20 mouse cellular contexts compared by ENCODE assay signal in genomic region chr4:33580491-33580890, GRCm38 (mm10).
DNase-seq lines count a peak whose midpoint lies in the region; ATAC-seq and TF ChIP-seq lines count a peak whose summit lies in the region.
"Had no signal": no experiment of that assay in that cellular context is flagged by ENCODE, and none has a peak within 500 bp of the region (broad histone marks: within the 10 kb centered on the region; RNA-seq: fewer than 3 reads in every experiment).

No protein-coding gene starts in this region.

- H3K4me1 ChIP-seq in heart, adult 2 months (ENCODE audit: control insufficient read depth, insufficient read depth, low read length) = no peaks in the 10 kb centered on the region
- peaks cover 6% of the 10 kb centered on the region for H3K4me1 ChIP-seq in heart, embryonic 12.5 days (replicated peaks)
- H3K4me1 ChIP-seq in intestine, embryonic 14.5 days (replicated peaks; ENCODE audit: control insufficient read depth, insufficient read depth, low read length) = no peaks in the 10 kb centered on the region
- no peaks in the 10 kb centered on the region for H3K4me1 ChIP-seq in intestine, embryonic 15.5 days (replicated peaks)
- peaks cover 5 to 11% of the 10 kb centered on the region in 2 experiments; a peak in 3 of 4 replicates for H3K4me1 ChIP-seq in MEL (ENCODE audit: control insufficient read depth in 1 of 2, insufficient read depth in 2 of 2, low read length in 2 of 2)
- H3K4me1 ChIP-seq: embryonic facial prominence, embryonic 10.5 days; forebrain, embryonic 13.5 days had no signal

- H3K27ac ChIP-seq in heart, adult 2 months = no peak overlapping the region
- H3K27ac ChIP-seq in heart, embryonic 12.5 days (ENCODE audit: poor library complexity, severe bottlenecking) = no peak overlapping the region
- H3K27ac ChIP-seq in intestine, embryonic 14.5 days (ENCODE audit: low read depth) = no peak overlapping the region
- H3K27ac ChIP-seq in intestine, embryonic 15.5 days = no peak overlapping the region
- H3K27ac ChIP-seq in MEL (ENCODE audit: control insufficient read depth, low read depth, low read length) = no peak overlapping the region
- H3K27ac ChIP-seq: embryonic facial prominence, embryonic 10.5 days; embryonic facial prominence, embryonic 12.5 days; forebrain, embryonic 13.5 days; forebrain, embryonic 15.5 days had no signal

- DNase-seq in heart, adult 11 months = peak; percentile 65
- no peak for DNase-seq in heart, adult 2 months
- no peak for DNase-seq in heart, postnatal 36 days
- DNase-seq in intestine, embryonic 14.5 days (ENCODE audit: low spot score) = peak; percentile 27
- peak; percentile 37 for DNase-seq in MEL (ENCODE audit: low read depth, low spot score)
- DNase-seq: adrenal gland, adult 8-10 months; adrenal gland, postnatal 14 days; adrenal gland, postnatal 36 days; cerebellum, adult 11-12 months; cerebellum, adult 2 months; cerebellum, adult 9-10 months; cerebellum, postnatal 25 days had no signal

- no peak for ATAC-seq in heart, embryonic 12.5 days (ENCODE audit: insufficient number of reproducible peaks, low FRiP score)
- ATAC-seq in intestine, embryonic 14.5 days (replicated peaks; ENCODE audit: low FRiP score, low TSS enrichment, low read depth) = no peak
- no peak for ATAC-seq in intestine, embryonic 15.5 days
- ATAC-seq: CD4-positive, CD25-positive, alpha-beta regulatory T cell, adult 4 months; forebrain, embryonic 13.5 days; forebrain, embryonic 15.5 days had no signal

- H3K4me2 ChIP-seq in heart, embryonic 12.5 days = peak overlapping the region; percentile 16; the same call in 1 of the 2 replicates
- no peak overlapping the region for H3K4me2 ChIP-seq in intestine, embryonic 14.5 days (ENCODE audit: low read length)
- H3K4me2 ChIP-seq in intestine, embryonic 15.5 days (replicated peaks) = no peak overlapping the region
- H3K4me2 ChIP-seq: embryonic facial prominence, embryonic 12.5 days; forebrain, embryonic 13.5 days; forebrain, embryonic 15.5 days had no signal

- no peak for TF ChIP-seq RAD21 in MEL (IDR thresholded peaks at IDR 0.05; ENCODE audit: low read depth, low read length)

- 43% methylated on average over 8 of the region's 8 CpGs for WGBS in heart, adult 2 months
- 34% methylated on average over 8 of the region's 8 CpGs for WGBS in heart, embryonic 12.5 days
- 83% methylated on average over 8 of the region's 8 CpGs for WGBS in intestine, embryonic 14.5 days
- WGBS in intestine, embryonic 15.5 days = 81% methylated on average over 8 of the region's 8 CpGs

- H3K79me2 ChIP-seq in heart, adult 2 months (replicated peaks; ENCODE audit: control insufficient read depth, insufficient read depth, low read length) = no peaks in the 10 kb centered on the region
- H3K79me2 ChIP-seq in MEL (ENCODE audit: control insufficient read depth, insufficient read depth, low read length, poor library complexity) = no peaks in the 10 kb centered on the region

- no peaks in the 10 kb centered on the region for H3K27me3 ChIP-seq in heart, adult 2 months (ENCODE audit: control insufficient read depth, insufficient read depth, low read length)
- peaks cover 31% of the 10 kb centered on the region for H3K27me3 ChIP-seq in heart, embryonic 12.5 days (replicated peaks)
- no peaks in the 10 kb centered on the region for H3K27me3 ChIP-seq in intestine, embryonic 14.5 days (replicated peaks; ENCODE audit: control insufficient read depth, insufficient read depth, low read length)
- H3K27me3 ChIP-seq in intestine, embryonic 15.5 days (replicated peaks) = no peaks in the 10 kb centered on the region
- H3K27me3 ChIP-seq in MEL (ENCODE audit: control insufficient read depth in 1 of 2, insufficient read depth in 2 of 2, low read length in 2 of 2) = no peaks in the 10 kb centered on the region
- H3K27me3 ChIP-seq: embryonic facial prominence, embryonic 12.5 days; forebrain, embryonic 13.5 days; forebrain, embryonic 15.5 days had no signal

- no peak overlapping the region for H3K4me3 ChIP-seq in heart, adult 2 months
- no peak overlapping the region for H3K4me3 ChIP-seq in heart, embryonic 12.5 days
- no peak overlapping the region for H3K4me3 ChIP-seq in intestine, embryonic 14.5 days (ENCODE audit: low read depth, low read length)
- no peak overlapping the region for H3K4me3 ChIP-seq in intestine, embryonic 15.5 days (replicated peaks)
- H3K4me3 ChIP-seq in MEL (ENCODE audit: control insufficient read depth in 1 of 2, insufficient read depth in 1 of 2, low read depth in 2 of 2, low read length in 2 of 2) = no peak overlapping the region
- H3K4me3 ChIP-seq: embryonic facial prominence, embryonic 10.5 days; embryonic facial prominence, embryonic 12.5 days; forebrain, embryonic 13.5 days; forebrain, embryonic 15.5 days had no signal

- no peak for TF ChIP-seq POLR2A in heart, adult 2 months (IDR thresholded peaks at IDR 0.05; ENCODE audit: insufficient read depth, low read depth, low read length)
- TF ChIP-seq POLR2A in MEL (IDR thresholded peaks at IDR 0.05; ENCODE audit: control insufficient read depth in 1 of 2, insufficient read depth in 1 of 2, low read depth in 1 of 2, low read length in 2 of 2, poor library complexity in 1 of 2) = no peak

- no peak for TF ChIP-seq CTCF in heart, adult 2 months (IDR thresholded peaks at IDR 0.05)
- no peak for TF ChIP-seq CTCF in MEL (IDR thresholded peaks at IDR 0.05 in 2 of 3, conservative IDR thresholded peaks at IDR 0.05 in 1 of 3; ENCODE audit: control insufficient read depth in 1 of 3, insufficient read depth in 1 of 3, low read depth in 2 of 3, low read length in 3 of 3, poor library complexity in 1 of 3, severe bottlenecking in 1 of 3)

- H3K36me3 ChIP-seq in heart, adult 2 months (ENCODE audit: control insufficient read depth, insufficient read depth, low read length) = no peaks in the 10 kb centered on the region
- H3K36me3 ChIP-seq in heart, embryonic 12.5 days = no peaks in the 10 kb centered on the region
- H3K36me3 ChIP-seq in intestine, embryonic 14.5 days (ENCODE audit: control insufficient read depth, insufficient read depth, low read length) = no peaks in the 10 kb centered on the region
- H3K36me3 ChIP-seq in intestine, embryonic 15.5 days = no peaks in the 10 kb centered on the region
- H3K36me3 ChIP-seq in MEL (ENCODE audit: control insufficient read depth in 1 of 2, insufficient read depth in 2 of 2, low read length in 2 of 2) = peaks cover 0 to 2% of the 10 kb centered on the region in 2 experiments; a peak in 2 of 4 replicates
- H3K36me3 ChIP-seq: embryonic facial prominence, embryonic 10.5 days; embryonic facial prominence, embryonic 12.5 days; forebrain, embryonic 15.5 days; G1E had no signal

- peaks cover 9% of the 10 kb centered on the region for H3K9me3 ChIP-seq in heart, embryonic 12.5 days (replicated peaks)
- peaks cover 4% of the 10 kb centered on the region; the same call in 1 of the 2 replicates for H3K9me3 ChIP-seq in intestine, embryonic 14.5 days (ENCODE audit: control insufficient read depth, low read length)
- H3K9me3 ChIP-seq in intestine, embryonic 15.5 days = no peaks in the 10 kb centered on the region
- H3K9me3 ChIP-seq in MEL (replicated peaks; ENCODE audit: insufficient read depth, low read length) = no peaks in the 10 kb centered on the region
- H3K9me3 ChIP-seq: G1E had no signal

- TF ChIP-seq EP300 in heart, adult 2 months (IDR thresholded peaks at IDR 0.05; ENCODE audit: insufficient read depth, low read depth, low read length) = no peak
- no peak for TF ChIP-seq EP300 in MEL (IDR thresholded peaks at IDR 0.05; ENCODE audit: low read depth in 1 of 2, low read length in 2 of 2)

- intact Hi-C loops in heart, adult 2 months (cut with DNase I) = no loop called here
- intact Hi-C loops in heart, postnatal 36 days (cut with DNase I) = no loop called here

- no peak overlapping the region for H3K9ac ChIP-seq in heart, adult 2 months (ENCODE audit: low read depth, low read length)
- no peak overlapping the region for H3K9ac ChIP-seq in heart, embryonic 12.5 days
- H3K9ac ChIP-seq in intestine, embryonic 14.5 days (ENCODE audit: low read length) = no peak overlapping the region
- H3K9ac ChIP-seq in intestine, embryonic 15.5 days = no peak overlapping the region
- no peak overlapping the region for H3K9ac ChIP-seq in MEL (ENCODE audit: control insufficient read depth, low read depth, low read length, poor library complexity, severe bottlenecking)
- H3K9ac ChIP-seq: embryonic facial prominence, embryonic 12.5 days; forebrain, embryonic 13.5 days; forebrain, embryonic 15.5 days had no signal

TF ChIP-seq in MEL, 35 proteins besides CTCF, POLR2A, EP300 and RAD21:
- no peak for TF ChIP-seq TBP (IDR thresholded peaks at IDR 0.05; ENCODE audit: low read depth, low read length)
- no peak for TF ChIP-seq SIN3A (IDR thresholded peaks at IDR 0.05; ENCODE audit: low read length)
- no peak for TF ChIP-seq ZC3H11A (IDR thresholded peaks at IDR 0.05; ENCODE audit: low read depth, low read length)
- TF ChIP-seq CHD2 (IDR thresholded peaks at IDR 0.05; ENCODE audit: low read length) = no peak
- no peak for TF ChIP-seq GATA1 (IDR thresholded peaks at IDR 0.05; ENCODE audit: low read depth, low read length)

Comparison
In these comparisons a context has a peak if more than half of its experiments do, and no peak if none do; other contexts are left out.
1. DNase-seq: peak in heart, adult 11 months (single experiment), intestine, embryonic 14.5 days (single experiment) and MEL (single experiment); none in heart, adult 2 months (0 of 2) and heart, postnatal 36 days (0 of 2).